Mouse (Mus musculus) gastrocnemius, adult 18-20 months (tissue): ENCODE measurements around the gene Gm13289. TPM values are rescaled to one million over a fixed set of nuclear protein-coding genes. Genes with fewer than 3 reads are reported as not detected.
"Not testable (repeated sequence)": the region's sequence is repeated elsewhere in the genome, so short reads cannot be mapped to it uniquely, and the experiment has no call there.

Experiments
- DNase-seq: peaks from one replicate; pipeline ENCODE4 v3.0.0; 2021; ENCODE audit warnings: low spot score
- long read RNA-seq, 2 experiments: library from polyadenylated mRNA; stranded (forward); transcript quantifications; one replicate each; pipeline ENCODE4 v2.0.0; 2021
- total RNA-seq, 2 experiments: library from RNA; stranded (reverse); gene quantifications; 2 replicates each; pipeline ENCODE4 v1.2.3; 2021

Gene Gm13289
- total RNA-seq: not detected
- long read RNA-seq, experiment 1: 0 reads
- long read RNA-seq, experiment 2: 0 reads

DNA sequence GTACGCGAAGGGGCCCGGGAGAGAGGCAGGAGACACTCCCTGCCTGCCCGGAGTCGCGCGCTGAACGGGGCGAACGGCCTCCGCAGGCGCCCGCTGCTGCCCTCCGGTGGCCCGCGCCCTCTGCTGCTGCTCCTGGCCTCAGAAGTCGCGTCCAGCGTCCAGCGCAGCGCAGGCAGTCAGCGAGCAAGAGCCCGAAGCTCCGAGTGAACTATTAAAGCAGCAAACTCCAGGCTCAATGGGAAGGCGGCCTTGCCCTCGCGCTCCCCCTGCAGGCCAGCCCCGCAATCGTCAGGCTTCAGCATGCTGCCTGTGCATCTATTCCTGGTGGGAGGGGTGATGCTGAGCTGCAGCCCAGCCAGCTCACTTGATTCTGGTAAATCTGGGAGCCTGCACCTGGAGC lies at the start of gene Gm13289:
Gene Gm13289, plus strand, starts transcription at position 301 of the 400 bp plus-strand sequence.
- not testable (repeated sequence) for DNase-seq

- DNase-seq: peak; percentile 43
Measured at GRCm38 (mm10) chr4:88727324-88727723, 49.4 kb upstream of the Gm13289 start.

DNA sequence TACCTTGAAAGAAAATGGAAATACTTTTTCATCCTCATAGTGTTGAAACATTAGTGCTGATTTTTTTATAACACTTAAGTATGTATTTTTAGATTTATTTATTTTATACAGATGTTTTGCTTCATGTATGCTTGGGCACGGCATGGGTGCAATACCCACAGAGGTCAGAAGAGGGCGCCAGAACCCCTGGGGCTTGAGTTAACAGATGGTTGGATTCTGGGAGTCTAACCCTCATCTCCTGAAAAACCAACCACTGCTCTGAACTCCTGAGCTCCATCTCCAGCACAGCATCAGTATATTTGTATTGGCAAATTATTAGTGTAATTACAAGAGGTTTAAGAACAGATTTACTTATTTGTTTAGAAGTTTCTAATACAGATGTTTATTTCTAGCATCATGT lies 38.2 kb upstream of the Gm13289 start:
- DNase-seq: peak; percentile 65

DNA sequence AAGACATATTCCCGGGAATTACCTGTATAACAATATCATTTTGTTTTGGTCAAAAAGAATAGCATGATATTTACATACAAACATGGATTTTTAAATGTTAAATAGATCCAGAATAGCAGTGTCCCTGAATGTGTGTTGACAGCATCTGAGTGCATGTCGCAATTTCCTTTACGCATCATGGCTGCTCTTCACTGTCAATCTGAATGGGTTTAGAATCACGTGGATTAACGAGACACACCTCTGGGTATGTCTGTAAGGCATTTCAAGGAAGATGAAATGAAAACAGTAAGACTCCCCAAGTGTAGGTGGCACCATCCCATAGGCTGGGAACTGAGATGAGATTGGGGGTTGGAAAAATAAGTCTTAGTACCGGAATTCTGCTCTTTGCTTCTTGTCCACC lies 37.7 kb upstream of the Gm13289 start:
- DNase-seq: no peak

DNA sequence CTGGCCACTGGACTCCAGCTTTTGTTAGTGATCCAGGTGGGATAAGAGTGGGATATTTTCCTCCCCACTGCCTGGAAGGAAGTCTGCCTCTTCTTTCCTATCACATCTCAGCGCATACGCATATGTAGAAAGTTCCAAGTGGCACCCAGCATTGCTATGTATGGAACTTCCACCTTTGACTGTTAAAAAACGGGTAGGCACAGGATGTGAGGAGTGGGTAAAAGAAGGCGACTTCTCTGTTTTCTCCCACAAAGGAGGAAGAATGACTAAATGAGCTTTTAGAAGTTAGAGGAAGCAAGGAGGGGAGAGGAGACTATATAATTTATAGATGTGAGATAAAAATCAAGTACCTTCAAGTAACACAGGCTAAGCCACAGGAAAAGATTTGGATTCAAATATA lies 35.3 kb upstream of the Gm13289 start:
- no peak for DNase-seq

DNA sequence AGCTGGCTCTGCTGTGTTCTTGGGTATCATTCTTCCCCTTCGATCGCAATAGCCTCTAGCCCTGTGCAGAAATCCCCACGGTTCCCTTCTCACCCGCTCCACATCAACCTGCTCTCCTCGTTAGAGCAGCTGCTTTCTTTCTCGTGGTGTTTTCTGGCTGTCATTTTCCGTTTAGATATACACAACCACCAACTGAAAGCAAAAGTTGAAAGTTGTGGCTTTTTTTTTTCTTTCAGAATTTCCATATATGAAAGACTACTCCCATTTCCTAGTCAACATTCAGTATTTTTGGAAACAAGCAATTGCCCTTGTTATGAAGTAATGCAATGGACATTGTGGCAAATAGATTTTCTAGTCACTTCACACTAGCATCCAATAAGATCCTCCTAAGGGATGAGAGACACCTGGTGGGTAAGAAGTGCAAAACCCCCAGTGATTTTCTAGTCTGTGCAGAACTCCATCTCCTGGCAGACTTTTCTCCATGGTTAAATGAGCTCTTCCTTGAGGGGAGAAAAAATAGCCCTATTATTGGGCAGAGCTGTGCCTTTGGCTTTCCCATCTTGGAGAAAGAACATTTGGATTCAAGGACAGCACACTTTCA lies 33.9 kb upstream of the Gm13289 start:
- DNase-seq: no peak

DNA sequence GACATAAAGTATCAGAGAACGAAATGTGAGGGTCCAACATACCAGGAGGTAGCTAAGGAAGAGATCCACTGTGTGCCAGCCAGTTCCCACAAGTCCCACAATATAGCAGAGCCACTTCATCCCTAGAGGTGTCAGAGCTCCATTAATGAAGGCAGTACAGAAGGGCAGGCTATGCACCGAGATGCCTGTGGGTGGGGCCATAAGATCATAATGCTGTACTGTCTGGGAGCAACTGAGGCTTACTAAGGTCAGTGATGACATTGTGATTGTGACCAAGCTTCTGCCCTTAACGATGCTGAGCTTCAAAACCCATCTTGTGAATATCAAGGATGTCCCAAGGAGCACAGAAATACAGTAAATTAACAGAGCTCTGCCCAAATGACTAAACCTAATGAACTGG lies 32.5 kb upstream of the Gm13289 start:
- DNase-seq: no peak

DNA sequence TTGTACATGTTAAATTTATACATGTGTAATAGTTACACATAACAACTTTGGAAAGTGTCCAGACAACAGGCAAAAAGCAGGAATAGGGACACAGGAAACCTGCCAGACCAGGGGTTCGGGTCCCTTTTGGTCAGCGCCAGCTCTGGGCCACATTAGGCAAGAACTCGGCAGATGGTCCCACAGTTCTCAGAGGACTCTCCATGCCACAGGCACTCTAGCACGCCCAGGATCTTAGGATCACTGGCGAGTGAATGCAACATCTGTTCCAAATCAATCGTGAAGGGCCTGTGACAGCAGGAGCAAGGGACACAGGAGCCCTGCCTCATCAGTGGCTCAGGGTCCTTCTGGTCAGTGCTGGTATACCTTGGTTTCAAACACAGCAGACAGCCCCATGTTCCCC lies 26.8 kb upstream of the Gm13289 start:
- no peak for DNase-seq

DNA sequence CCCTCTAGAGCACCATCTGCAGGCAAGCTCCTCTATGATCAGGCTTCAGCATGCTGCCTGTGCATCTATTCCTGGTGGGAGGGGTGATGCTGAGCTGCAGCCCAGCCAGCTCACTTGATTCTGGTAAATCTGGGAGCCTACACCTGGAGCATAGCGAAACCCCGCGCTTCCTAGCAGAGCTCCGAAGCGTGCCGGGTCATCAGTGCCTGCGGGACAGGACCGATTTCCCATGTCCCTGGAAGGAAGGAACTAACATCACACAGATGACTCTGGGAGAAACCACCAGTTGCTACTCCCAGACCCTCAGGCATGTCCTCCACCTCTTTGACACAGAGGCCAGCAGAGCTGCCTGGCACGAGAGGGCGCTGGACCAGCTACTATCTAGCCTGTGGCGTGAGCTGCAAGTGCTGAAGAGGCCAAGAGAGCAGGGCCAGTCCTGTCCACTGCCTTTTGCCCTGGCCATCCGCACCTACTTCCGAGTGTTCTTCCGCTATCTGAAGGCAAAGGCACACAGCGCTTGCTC lies 21.8 kb upstream of the Gm13289 start, which contains the start of gene Gm13271:
Gene Gm13271, plus strand, starts transcription at position 51 of the 523 bp plus-strand sequence.
- DNase-seq: peak; percentile 58

- not testable (repeated sequence) for DNase-seq
Measured at GRCm38 (mm10) chr4:88756581-88757513, 19.9 kb upstream of the Gm13289 start.

GRCm38 (mm10) chr4:88757628-88758031 lies 19.1 kb upstream of the Gm13289 start:
- DNase-seq: peak; percentile 83

- not testable (repeated sequence) for DNase-seq
Measured at GRCm38 (mm10) chr4:88758751-88759150, 18.0 kb upstream of the Gm13289 start.

DNA sequence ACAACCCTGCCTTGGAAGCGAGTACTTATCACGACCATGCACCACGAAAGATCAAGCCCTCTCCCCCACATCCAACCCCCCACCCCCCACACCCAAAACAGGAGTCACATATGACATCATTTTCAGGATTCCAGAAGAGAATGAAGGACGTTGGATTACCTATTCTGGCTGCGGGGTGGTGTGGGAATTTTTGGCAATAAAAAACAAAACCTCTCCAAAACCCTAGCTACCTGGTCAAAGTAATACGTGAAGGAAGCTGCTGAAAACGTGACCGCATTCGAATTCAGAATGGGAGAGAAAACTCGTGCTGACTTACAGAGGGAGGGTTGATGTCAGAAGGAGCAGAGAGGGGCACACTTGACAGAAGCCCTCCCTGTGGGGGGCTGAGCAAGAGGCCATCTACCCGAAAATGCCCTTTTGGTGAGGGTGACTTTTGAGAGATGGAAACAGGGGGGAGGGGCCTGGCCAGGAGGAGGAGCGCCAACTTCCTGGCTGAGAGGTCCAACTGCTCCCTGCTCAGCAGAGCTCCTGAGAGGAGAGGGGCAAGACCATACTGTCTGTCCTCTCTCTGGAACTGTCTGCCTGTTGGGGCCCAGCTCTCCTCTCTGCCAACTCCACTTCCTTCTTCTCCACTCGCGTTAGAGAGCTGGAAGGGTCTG lies 17.0 kb upstream of the Gm13289 start, which contains the start of gene Gm13283:
Gene Gm13283, plus strand, starts transcription at position 510 of the 659 bp plus-strand sequence.
- not testable (repeated sequence) for DNase-seq

DNA sequence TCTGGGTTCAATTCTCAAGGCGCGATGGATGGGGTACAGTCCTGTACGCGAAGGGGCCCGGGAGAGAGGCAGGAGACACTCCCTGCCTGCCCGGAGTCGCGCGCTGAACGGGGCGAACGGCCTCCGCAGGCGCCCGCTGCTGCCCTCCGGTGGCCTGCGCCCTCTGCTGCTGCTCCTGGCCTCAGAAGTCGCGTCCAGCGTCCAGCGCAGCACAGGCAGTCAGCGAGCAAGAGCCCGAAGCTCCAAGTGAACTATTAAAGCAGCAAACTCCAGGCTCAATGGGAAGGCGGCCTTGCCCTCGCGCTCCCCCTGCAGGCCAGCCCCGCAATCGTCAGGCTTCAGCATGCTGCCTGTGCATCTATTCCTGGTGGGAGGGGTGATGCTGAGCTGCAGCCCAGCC lies 16.3 kb upstream of the Gm13289 start:
- DNase-seq: peak; percentile 68

DNA sequence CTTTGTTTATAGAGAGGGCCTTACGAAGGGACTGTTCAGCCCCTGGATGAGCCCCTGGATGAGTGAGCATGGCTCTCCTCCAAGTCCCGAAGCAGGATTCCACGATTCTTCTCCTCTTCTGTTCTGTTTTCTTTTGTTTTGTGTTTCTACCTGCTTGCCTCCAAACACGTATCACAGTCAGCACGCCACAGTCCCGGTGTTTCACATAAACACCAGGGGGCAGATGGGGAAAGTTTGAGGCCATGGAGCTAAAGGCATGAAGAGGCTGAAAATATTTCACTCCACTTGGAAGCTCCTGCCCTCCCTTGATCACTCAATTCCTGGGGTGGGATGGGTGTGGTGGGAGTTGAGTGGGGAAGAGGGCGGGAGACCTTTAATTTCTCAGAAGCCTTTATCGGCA lies 14.9 kb upstream of the Gm13289 start:
- peak; percentile 65 for DNase-seq

GRCm38 (mm10) chr4:88762341-88762740 lies 14.4 kb upstream of the Gm13289 start:
- not testable (repeated sequence) for DNase-seq

- DNase-seq: peak; percentile 42
Measured at GRCm38 (mm10) chr4:88763384-88764018, 13.2 kb upstream of the Gm13289 start.

GRCm38 (mm10) chr4:88773534-88773933 lies 3.2 kb upstream of the Gm13289 start, which contains the start of gene Gm13290:
TSS of gene Gm13290 (plus strand) at chr4:88773834.
- DNase-seq: not testable (repeated sequence)

DNA sequence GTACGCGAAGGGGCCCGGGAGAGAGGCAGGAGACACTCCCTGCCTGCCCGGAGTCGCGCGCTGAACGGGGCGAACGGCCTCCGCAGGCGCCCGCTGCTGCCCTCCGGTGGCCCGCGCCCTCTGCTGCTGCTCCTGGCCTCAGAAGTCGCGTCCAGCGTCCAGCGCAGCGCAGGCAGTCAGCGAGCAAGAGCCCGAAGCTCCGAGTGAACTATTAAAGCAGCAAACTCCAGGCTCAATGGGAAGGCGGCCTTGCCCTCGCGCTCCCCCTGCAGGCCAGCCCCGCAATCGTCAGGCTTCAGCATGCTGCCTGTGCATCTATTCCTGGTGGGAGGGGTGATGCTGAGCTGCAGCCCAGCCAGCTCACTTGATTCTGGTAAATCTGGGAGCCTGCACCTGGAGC lies 2.8 kb downstream of the Gm13289 start, which contains the start of gene Gm13272:
Gene Gm13272, plus strand, starts transcription at position 301 of the 400 bp plus-strand sequence.
- DNase-seq: not testable (repeated sequence)

- not testable (repeated sequence) for DNase-seq
Measured at GRCm38 (mm10) chr4:88780320-88780719, 3.6 kb downstream of the Gm13289 start.

DNA sequence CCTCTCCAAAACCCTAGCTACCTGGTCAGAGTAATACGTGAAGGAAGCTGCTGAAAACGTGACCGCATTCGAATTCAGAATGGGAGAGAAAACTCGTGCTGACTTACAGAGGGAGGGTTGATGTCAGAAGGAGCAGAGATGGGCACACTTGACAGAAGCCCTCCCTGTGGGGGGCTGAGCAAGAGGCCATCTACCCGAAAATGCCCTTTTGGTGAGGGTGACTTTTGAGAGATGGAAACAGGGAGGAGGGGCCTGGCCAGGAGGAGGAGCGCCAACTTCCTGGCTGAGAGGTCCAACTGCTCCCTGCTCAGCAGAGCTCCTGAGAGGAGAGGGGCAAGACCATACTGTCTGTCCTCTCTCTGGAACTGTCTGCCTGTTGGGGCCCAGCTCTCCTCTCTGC lies 5.1 kb downstream of the Gm13289 start, which contains the start of gene Ifnz:
Gene Ifnz, plus strand, starts transcription at position 301 of the 400 bp plus-strand sequence.
- DNase-seq: not testable (repeated sequence)
